Mouse (Mus musculus): Measurements from ENCODE around the gene Gm5728. TPM values are rescaled to one million over a fixed set of nuclear protein-coding genes. Genes with fewer than 3 reads are reported as not detected.
"Not testable (repeated sequence)": the region's sequence is repeated elsewhere in the genome, so short reads cannot be mapped to it uniquely, and the experiment has no call there.

Gene Gm5728
- total RNA-seq (2014; rRNA removed; ENCODE audit: low replicate concordance) (not detected in 2 replicates), polyA plus RNA-seq (2015; fragmentation: Nextera tagmentation; extraction: Ambion mirVana) (not detected in 2 replicates)

DNA sequence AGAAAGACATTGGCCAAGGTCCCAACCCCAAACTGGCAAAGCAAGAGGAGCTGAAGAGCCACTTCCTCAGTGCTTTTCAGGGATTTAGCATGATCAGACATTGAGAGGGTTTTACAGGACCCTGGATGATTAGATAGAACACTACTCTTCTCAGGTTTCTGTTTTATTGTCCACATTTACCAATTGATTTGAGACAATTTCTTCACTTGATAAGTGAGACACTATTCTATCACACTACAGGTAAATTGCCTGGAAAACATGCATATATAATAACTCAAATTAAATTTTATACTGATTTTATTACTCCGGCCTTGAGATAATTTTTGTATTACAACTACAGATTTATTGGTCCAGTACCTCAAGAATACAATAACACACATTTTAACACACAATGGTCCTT lies at the start of gene Gm5728:
TSS of gene Gm5728 (minus strand) at position 101 of the 400 bp plus-strand sequence.
- not testable (repeated sequence) for H3K9ac ChIP-seq (replicated peaks; ENCODE audit: low read depth, low read length); H3K36me3 ChIP-seq (replicated peaks; ENCODE audit: control insufficient read depth, insufficient read depth, low read length); ATAC-seq (ENCODE audit: insufficient read depth, low read depth); H3K4me2 ChIP-seq (ENCODE audit: low read depth, low read length); H3K9me3 ChIP-seq (replicated peaks; ENCODE audit: control insufficient read depth, low read length); H3K27ac ChIP-seq (ENCODE audit: low read depth); H3K4me1 ChIP-seq (ENCODE audit: control insufficient read depth, insufficient read depth); DNase-seq (ENCODE audit: low spot score); H3K27me3 ChIP-seq (ENCODE audit: control insufficient read depth, insufficient read depth, low read length); H3K4me3 ChIP-seq (ENCODE audit: low read depth, low read length)
- no CpG with 5 or more reads among the region's 1 CpGs for WGBS

GRCm38 (mm10) chr7:20417642-20418041 lies 42.4 kb upstream of the Gm5728 start, which contains the start of gene Vmn1r100:
TSS of gene Vmn1r100 (plus strand) at chr7:20417942.
- not testable (repeated sequence) for ATAC-seq (ENCODE audit: insufficient read depth, low read depth); H3K4me2 ChIP-seq (ENCODE audit: low read depth, low read length); H3K27me3 ChIP-seq (ENCODE audit: control insufficient read depth, insufficient read depth, low read length); H3K9ac ChIP-seq (replicated peaks; ENCODE audit: low read depth, low read length); H3K9me3 ChIP-seq (replicated peaks; ENCODE audit: control insufficient read depth, low read length); H3K36me3 ChIP-seq (replicated peaks; ENCODE audit: control insufficient read depth, insufficient read depth, low read length); H3K4me1 ChIP-seq (ENCODE audit: control insufficient read depth, insufficient read depth); H3K4me3 ChIP-seq (ENCODE audit: low read depth, low read length); H3K27ac ChIP-seq (ENCODE audit: low read depth); DNase-seq (ENCODE audit: low spot score)
- WGBS: no CpG with 5 or more reads among the region's 3 CpGs

GRCm38 (mm10) chr7:20333965-20334364 lies 41.2 kb downstream of the Gm5728 start, which contains the start of gene Gm4133:
TSS of gene Gm4133 (minus strand) at chr7:20334065.
- H3K4me3 ChIP-seq (ENCODE audit: low read depth, low read length); ATAC-seq (ENCODE audit: insufficient read depth, low read depth); H3K9ac ChIP-seq (replicated peaks; ENCODE audit: low read depth, low read length); H3K4me1 ChIP-seq (ENCODE audit: control insufficient read depth, insufficient read depth); DNase-seq (ENCODE audit: low spot score); H3K27me3 ChIP-seq (ENCODE audit: control insufficient read depth, insufficient read depth, low read length); H3K9me3 ChIP-seq (replicated peaks; ENCODE audit: control insufficient read depth, low read length); H3K4me2 ChIP-seq (ENCODE audit: low read depth, low read length); H3K27ac ChIP-seq (ENCODE audit: low read depth); H3K36me3 ChIP-seq (replicated peaks; ENCODE audit: control insufficient read depth, insufficient read depth, low read length): not testable (repeated sequence)
- no CpG with 5 or more reads among the region's 2 CpGs for WGBS

Other genes with a start within 250 kb of the Gm5728 start
- gene Vmn1r93, start 236.3 kb downstream of the Gm5728 start, total RNA-seq (2014; rRNA removed; ENCODE audit: low replicate concordance): not detected in 2 replicates
- gene Vmn1r93, start 236.3 kb downstream of the Gm5728 start, polyA plus RNA-seq (2015; fragmentation: Nextera tagmentation; extraction: Ambion mirVana): not detected in 2 replicates
- gene Vmn1r94, start 207.0 kb downstream of the Gm5728 start, total RNA-seq (2014; rRNA removed; ENCODE audit: low replicate concordance): not detected in 2 replicates
- gene Vmn1r94, start 207.0 kb downstream of the Gm5728 start, polyA plus RNA-seq (2015; fragmentation: Nextera tagmentation; extraction: Ambion mirVana): not detected in 2 replicates
- not detected in 2 replicates for gene Vmn1r95, start 181.7 kb downstream of the Gm5728 start, total RNA-seq (2014; rRNA removed; ENCODE audit: low replicate concordance)
- gene Vmn1r95, start 181.7 kb downstream of the Gm5728 start, polyA plus RNA-seq (2015; fragmentation: Nextera tagmentation; extraction: Ambion mirVana): not detected in 2 replicates
- gene Gm6164, start 169.8 kb downstream of the Gm5728 start, total RNA-seq (2014; rRNA removed; ENCODE audit: low replicate concordance): not detected in 2 replicates
- not detected in 2 replicates for gene Gm6164, start 169.8 kb downstream of the Gm5728 start, polyA plus RNA-seq (2015; fragmentation: Nextera tagmentation; extraction: Ambion mirVana)
- not detected in 2 replicates for gene Gm4498, start 141.6 kb downstream of the Gm5728 start, total RNA-seq (2014; rRNA removed; ENCODE audit: low replicate concordance)
- gene Gm4498, start 141.6 kb downstream of the Gm5728 start, polyA plus RNA-seq (2015; fragmentation: Nextera tagmentation; extraction: Ambion mirVana): not detected in 2 replicates
- not detected in 2 replicates for gene Gm5890, start 112.6 kb downstream of the Gm5728 start, total RNA-seq (2014; rRNA removed; ENCODE audit: low replicate concordance)
- gene Gm5890, start 112.6 kb downstream of the Gm5728 start, polyA plus RNA-seq (2015; fragmentation: Nextera tagmentation; extraction: Ambion mirVana): not detected in 2 replicates
- gene Gm4133, start 41.3 kb downstream of the Gm5728 start, total RNA-seq (2014; rRNA removed; ENCODE audit: low replicate concordance): not detected in 2 replicates
- not detected in 2 replicates for gene Gm4133, start 41.3 kb downstream of the Gm5728 start, polyA plus RNA-seq (2015; fragmentation: Nextera tagmentation; extraction: Ambion mirVana)
- gene Vmn1r100, start 42.5 kb upstream of the Gm5728 start, total RNA-seq (2014; rRNA removed; ENCODE audit: low replicate concordance): not detected in 2 replicates
- not detected in 2 replicates for gene Vmn1r100, start 42.5 kb upstream of the Gm5728 start, polyA plus RNA-seq (2015; fragmentation: Nextera tagmentation; extraction: Ambion mirVana)
- gene Vmn1r101, start 67.2 kb upstream of the Gm5728 start, total RNA-seq (2014; rRNA removed; ENCODE audit: low replicate concordance): not detected in 2 replicates
- not detected in 2 replicates for gene Vmn1r101, start 67.2 kb upstream of the Gm5728 start, polyA plus RNA-seq (2015; fragmentation: Nextera tagmentation; extraction: Ambion mirVana)
- gene Gm10670, start 99.5 kb upstream of the Gm5728 start, total RNA-seq (2014; rRNA removed; ENCODE audit: low replicate concordance): not detected in 2 replicates
- not detected in 2 replicates for gene Gm10670, start 99.5 kb upstream of the Gm5728 start, polyA plus RNA-seq (2015; fragmentation: Nextera tagmentation; extraction: Ambion mirVana)
- not detected in 2 replicates for gene Vmn1r103, start 135.1 kb upstream of the Gm5728 start, total RNA-seq (2014; rRNA removed; ENCODE audit: low replicate concordance)
- not detected in 2 replicates for gene Vmn1r103, start 135.1 kb upstream of the Gm5728 start, polyA plus RNA-seq (2015; fragmentation: Nextera tagmentation; extraction: Ambion mirVana)
- gene Vmn1r104, start 158.4 kb upstream of the Gm5728 start, total RNA-seq (2014; rRNA removed; ENCODE audit: low replicate concordance): not detected in 2 replicates
- not detected in 2 replicates for gene Vmn1r104, start 158.4 kb upstream of the Gm5728 start, polyA plus RNA-seq (2015; fragmentation: Nextera tagmentation; extraction: Ambion mirVana)
- not detected in 2 replicates for gene Gm5726, start 170.3 kb upstream of the Gm5728 start, total RNA-seq (2014; rRNA removed; ENCODE audit: low replicate concordance)
- gene Gm5726, start 170.3 kb upstream of the Gm5728 start, polyA plus RNA-seq (2015; fragmentation: Nextera tagmentation; extraction: Ambion mirVana): not detected in 2 replicates
- gene Gm4141, start 200.8 kb upstream of the Gm5728 start, total RNA-seq (2014; rRNA removed; ENCODE audit: low replicate concordance): not detected in 2 replicates
- not detected in 2 replicates for gene Gm4141, start 200.8 kb upstream of the Gm5728 start, polyA plus RNA-seq (2015; fragmentation: Nextera tagmentation; extraction: Ambion mirVana)
- not detected in 2 replicates for gene Gm4513, start 223.6 kb upstream of the Gm5728 start, total RNA-seq (2014; rRNA removed; ENCODE audit: low replicate concordance)
- gene Gm4513, start 223.6 kb upstream of the Gm5728 start, polyA plus RNA-seq (2015; fragmentation: Nextera tagmentation; extraction: Ambion mirVana): not detected in 2 replicates

Data from heart, postnatal 0 days (tissue).